Mouse (Mus musculus) kidney, embryonic 16.5 days (tissue): ENCODE results near the gene Csf2rb. TPM values are rescaled to one million over a fixed set of nuclear protein-coding genes. Genes with fewer than 3 reads are reported as not detected.

Source experiments
- microRNA-seq: library from miRNA; unstranded; fragments of <30 nt; microRNA quantifications from one replicate; pipeline ENCODE4, GENCODE M21; 2016
- polyA plus RNA-seq: library from polyadenylated mRNA; unstranded; fragments of >200 nt; fragmentation: Nextera tagmentation; extraction: Ambion mirVana; gene quantifications from 2 replicates; pipeline ENCODE4 v1.2.1, GENCODE M21; 2015

Gene Csf2rb
- polyA plus RNA-seq, 1 experiment from 2014 or later = 1.3 TPM

Small RNA genes lying within 50 kb of the gene (microRNA-seq; reads per million reads assigned to microRNA genes)
- gene Mir7676-1 (not detected), gene Mir7676-2 (not detected)

Other genes with a start within 250 kb of the Csf2rb start
- gene Cacng2, start 205.7 kb upstream of the Csf2rb start, polyA plus RNA-seq = not detected in 2 replicates
- gene Ift27, start 151.6 kb upstream of the Csf2rb start, polyA plus RNA-seq = 83.7 and 91.0 TPM in 2 replicates
- 0.44 TPM in 1 of 2 replicates, not detected in the other for gene Pvalb, start 119.4 kb upstream of the Csf2rb start, polyA plus RNA-seq
- gene Ncf4, start 81.0 kb upstream of the Csf2rb start, polyA plus RNA-seq = 1.8 and 3.1 TPM in 2 replicates
- 0.12 and 0.19 TPM in 2 replicates for gene Csf2rb2, start 20.0 kb upstream of the Csf2rb start, polyA plus RNA-seq
- not detected in 2 replicates for gene Tex33, start 70.2 kb downstream of the Csf2rb start, polyA plus RNA-seq
- gene Tst, start 80.2 kb downstream of the Csf2rb start, polyA plus RNA-seq = 64.4 and 76.4 TPM in 2 replicates
- gene Mpst, start 80.7 kb downstream of the Csf2rb start, polyA plus RNA-seq = 3.2 and 5.3 TPM in 2 replicates
- 41.5 and 43.1 TPM in 2 replicates for gene Kctd17, start 102.8 kb downstream of the Csf2rb start, polyA plus RNA-seq
- gene Tmprss6, start 142.9 kb downstream of the Csf2rb start, polyA plus RNA-seq = 0.29 and 0.42 TPM in 2 replicates
- 0.33 and 0.54 TPM in 2 replicates for gene Il2rb, start 169.5 kb downstream of the Csf2rb start, polyA plus RNA-seq
- 33.2 and 33.7 TPM in 2 replicates for gene C1qtnf6, start 205.7 kb downstream of the Csf2rb start, polyA plus RNA-seq
- 0.36 and 0.69 TPM in 2 replicates for gene Sstr3, start 218.9 kb downstream of the Csf2rb start, polyA plus RNA-seq
- gene Rac2, start 247.0 kb downstream of the Csf2rb start, polyA plus RNA-seq = 8.3 and 10.4 TPM in 2 replicates